Mouse (Mus musculus): ENCODE measurements at regions not wholly inside any gene's neighbourhood (a gene's known extent, or its start where the extent isn't known, plus 50 kb on each side); places are given as distances from the start of the nearest gene placed in this dataset.

- intact Hi-C loops (cut with DNase I), result no loop called here
- no peak for DNase-seq
Measured at GRCm38 (mm10) chr13:110537960-110538463, 143.2 kb downstream of the Plk2 start.

GRCm38 (mm10) chr13:110540543-110541265 is 145.9 kb downstream of the Plk2 start:
- intact Hi-C loops (cut with DNase I), result no loop called here
- DNase-seq, result no peak

GRCm38 (mm10) chr13:110541288-110542148 is 146.7 kb downstream of the Plk2 start:
- intact Hi-C loops (cut with DNase I), result no loop called here
- no peak for DNase-seq

GRCm38 (mm10) chr13:110542303-110543065 is 147.6 kb downstream of the Plk2 start:
- intact Hi-C loops (cut with DNase I), result no loop called here
- DNase-seq, result no peak

GRCm38 (mm10) chr13:110545454-110545853 is 150.6 kb downstream of the Plk2 start:
- DNase-seq, result no peak
- intact Hi-C loops (cut with DNase I), result no loop called here

- DNase-seq, result no peak
- intact Hi-C loops (cut with DNase I), result no loop called here
Measured at GRCm38 (mm10) chr13:110555529-110556319, 160.9 kb downstream of the Plk2 start.

GRCm38 (mm10) chr13:110556355-110557095 is 161.7 kb downstream of the Plk2 start:
- intact Hi-C loops (cut with DNase I), result no loop called here
- DNase-seq, result no peak

GRCm38 (mm10) chr13:110557930-110558727 is 163.3 kb downstream of the Plk2 start:
- no peak for DNase-seq
- intact Hi-C loops (cut with DNase I), result no loop called here

GRCm38 (mm10) chr13:110560566-110560965 is 165.7 kb downstream of the Plk2 start:
- intact Hi-C loops (cut with DNase I), result no loop called here
- DNase-seq, result no peak

- DNase-seq, result no peak
- intact Hi-C loops (cut with DNase I), result no loop called here
Measured at GRCm38 (mm10) chr13:110562499-110562898, 167.7 kb downstream of the Plk2 start.

- no peak for DNase-seq
- intact Hi-C loops (cut with DNase I), result no loop called here
Measured at GRCm38 (mm10) chr13:110562902-110563301, 168.1 kb downstream of the Plk2 start.

- intact Hi-C loops (cut with DNase I), result no loop called here
- no peak for DNase-seq
Measured at GRCm38 (mm10) chr13:110563967-110564366, 169.1 kb downstream of the Plk2 start.

GRCm38 (mm10) chr13:110568482-110569179 is 173.8 kb downstream of the Plk2 start:
- intact Hi-C loops (cut with DNase I), result no loop called here
- DNase-seq, result no peak

- no peak for DNase-seq
- intact Hi-C loops (cut with DNase I), result no loop called here
Measured at GRCm38 (mm10) chr13:110569180-110569512, 174.3 kb downstream of the Plk2 start.

- intact Hi-C loops (cut with DNase I), result no loop called here
- DNase-seq, result no peak
Measured at GRCm38 (mm10) chr13:110570386-110570785, 175.5 kb downstream of the Plk2 start.

GRCm38 (mm10) chr13:110573360-110574065 is 178.7 kb downstream of the Plk2 start:
- DNase-seq, result peak; percentile 29

GRCm38 (mm10) chr13:110574764-110575471 is 180.1 kb downstream of the Plk2 start:
- intact Hi-C loops (cut with DNase I), result no loop called here
- DNase-seq, result no peak

More at GRCm38 (mm10) chr13:110573360-110574065, 178.7 kb downstream of the Plk2 start:
- intact Hi-C loops (cut with DNase I), result no loop called here
